Mouse (Mus musculus) megakaryocyte, adult 5-6 weeks (primary cell): ENCODE measurements around the gene Efna5. TPM values are rescaled to one million over a fixed set of nuclear protein-coding genes. Genes with fewer than 3 reads are reported as not detected.

ENCODE experiments used
- ATAC-seq: 2 replicates; pipeline ENCODE4 v1.8.0; 2016; ENCODE audit warnings: mild to moderate bottlenecking, inconsistent platforms; ENCODE audit not compliant: poor library complexity, severe bottlenecking
- total RNA-seq, 2 experiments: library from RNA; stranded (forward) in 1 of 2; stranded (reverse) in 1 of 2; fragments of 153-499, 151-499 nt in 1 of 2; fragments of 221-1000, 200-1000 nt in 1 of 2; gene quantifications; 2 replicates each; pipeline versions ENCODE4 v1.2.3 to v1.2.4; 2015 to 2017

Gene Efna5
- total RNA-seq, 2 experiments from 2014 or later, result 0.16 TPM; not detected in 1

DNA sequence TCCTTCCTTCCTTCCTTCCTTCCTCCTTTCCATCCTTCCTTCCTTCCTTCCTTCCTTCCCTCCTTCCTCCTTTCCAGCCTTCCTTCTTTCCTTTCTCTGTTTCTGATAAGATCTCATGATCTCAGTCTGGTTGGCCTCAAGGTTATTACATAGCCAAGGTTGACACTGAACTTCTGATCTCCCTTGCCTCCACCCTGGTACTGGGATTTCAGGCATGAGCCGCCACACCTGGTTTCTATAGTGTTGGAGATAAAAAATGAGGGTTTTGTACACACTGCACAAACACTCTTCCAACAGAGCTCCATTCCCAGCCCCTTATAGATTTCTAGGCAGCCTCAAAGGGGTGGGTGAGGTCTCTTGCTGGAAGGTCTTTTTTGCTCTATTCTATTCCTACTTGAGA lies 315.5 kb downstream of the Efna5 start:
- ATAC-seq, result no peak

GRCm38 (mm10) chr17:62562439-62562838 lies 318.7 kb downstream of the Efna5 start:
- ATAC-seq, result no peak

DNA sequence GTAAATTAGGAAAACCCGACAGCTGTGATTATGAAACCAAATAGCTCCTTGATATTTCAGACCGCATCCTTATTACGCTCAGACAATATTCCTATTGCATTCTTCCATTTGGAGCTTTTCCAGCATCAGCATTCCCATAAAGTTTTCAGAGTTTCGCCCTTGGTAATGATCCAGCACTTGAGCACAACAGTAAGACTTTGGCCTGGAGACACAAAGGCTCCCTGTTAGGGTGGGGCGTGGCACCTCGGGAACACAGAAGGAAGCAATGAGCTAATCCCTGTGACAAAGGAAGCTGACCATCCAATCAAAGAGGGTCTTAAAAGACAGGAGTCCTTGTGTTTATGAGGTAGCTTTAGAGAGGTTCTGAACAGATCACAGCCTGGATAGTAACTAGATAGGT lies 323.9 kb downstream of the Efna5 start:
- no peak for ATAC-seq
